Mouse (Mus musculus): ENCODE data around the gene Slc25a44. TPM values are rescaled to one million over a fixed set of nuclear protein-coding genes. Genes with fewer than 3 reads are reported as not detected.

Gene Slc25a44
- polyA plus RNA-seq, 1 experiment from 2014 or later, result 14.8 TPM

GRCm38 (mm10) chr3:88427342-88427905 lies 2.5 kb upstream of the Slc25a44 start:
- H3K4me1 ChIP-seq (ENCODE audit: control insufficient read depth, insufficient read depth, low read length), result peaks cover 10% of the 10 kb centered on the region
- H3K9ac ChIP-seq (ENCODE audit: low read depth, low read length), result no peak overlapping the region
- H3K9me3 ChIP-seq (replicated peaks; ENCODE audit: control insufficient read depth, low read length), result no peaks in the 10 kb centered on the region
- no peaks in the 10 kb centered on the region for H3K27me3 ChIP-seq (ENCODE audit: control insufficient read depth, insufficient read depth, low read length)
- no peak for ATAC-seq (replicated peaks; ENCODE audit: insufficient number of reproducible peaks, low FRiP score, low TSS enrichment)
- 60% methylated on average over 4 of the region's 4 CpGs for WGBS (ENCODE audit: insufficient replicate concordance)
- no peak overlapping the region for H3K27ac ChIP-seq (ENCODE audit: low read depth, low read length)
- H3K4me2 ChIP-seq, result no peak overlapping the region
- no peak overlapping the region for H3K4me3 ChIP-seq (ENCODE audit: low read depth, low read length)
- H3K36me3 ChIP-seq (ENCODE audit: control insufficient read depth, insufficient read depth, low read length), result no peaks in the 10 kb centered on the region

GRCm38 (mm10) chr3:88425708-88426420 lies 925 bp upstream of the Slc25a44 start:
- no peak overlapping the region for H3K9ac ChIP-seq (ENCODE audit: low read depth, low read length)
- H3K9me3 ChIP-seq (replicated peaks; ENCODE audit: control insufficient read depth, low read length), result no peaks in the 10 kb centered on the region
- peaks cover 14% of the 10 kb centered on the region for H3K4me1 ChIP-seq (ENCODE audit: control insufficient read depth, insufficient read depth, low read length)
- peaks cover 1% of the 10 kb centered on the region; the same call in 1 of the 2 replicates for H3K36me3 ChIP-seq (ENCODE audit: control insufficient read depth, insufficient read depth, low read length)
- no peaks in the 10 kb centered on the region for H3K27me3 ChIP-seq (ENCODE audit: control insufficient read depth, insufficient read depth, low read length)
- no peak overlapping the region for H3K4me3 ChIP-seq (ENCODE audit: low read depth, low read length)
- 82% methylated on average over 10 of the region's 10 CpGs for WGBS (ENCODE audit: insufficient replicate concordance)
- no peak for ATAC-seq (replicated peaks; ENCODE audit: insufficient number of reproducible peaks, low FRiP score, low TSS enrichment)
- H3K4me2 ChIP-seq, result no peak overlapping the region
- H3K27ac ChIP-seq (ENCODE audit: low read depth, low read length), result no peak overlapping the region

- Histone ChIP-seq H3K4me1 (ENCODE audit: control insufficient read depth, insufficient read depth, low read length) (peaks cover 14% of the 10 kb centered on the region), H3K27me3 (ENCODE audit: control insufficient read depth, insufficient read depth, low read length) (no peaks in the 10 kb centered on the region), H3K27ac (ENCODE audit: low read depth, low read length) (no peak overlapping the region), H3K4me3 (ENCODE audit: low read depth, low read length) (peak overlapping the region; percentile 91), H3K4me2 (peak overlapping the region; percentile 95), H3K9ac (ENCODE audit: low read depth, low read length) (0 out of 2 replicates have a peak overlapping the region, but pooled peaks have one; percentile 1), H3K9me3 (replicated peaks; ENCODE audit: control insufficient read depth, low read length) (no peaks in the 10 kb centered on the region), H3K36me3 (ENCODE audit: control insufficient read depth, insufficient read depth, low read length) (peaks cover 5% of the 10 kb centered on the region)
- 10% methylated on average over 2 of the region's 2 CpGs for WGBS (ENCODE audit: insufficient replicate concordance)
- no peak for ATAC-seq (replicated peaks; ENCODE audit: insufficient number of reproducible peaks, low FRiP score, low TSS enrichment)
Measured at GRCm38 (mm10) chr3:88425330-88425689, 371 bp upstream of the Slc25a44 start.

GRCm38 (mm10) chr3:88422020-88422720 lies 2.8 kb downstream of the Slc25a44 start:
- ATAC-seq (replicated peaks; ENCODE audit: insufficient number of reproducible peaks, low FRiP score, low TSS enrichment), result no peak
- Histone ChIP-seq H3K4me1 (ENCODE audit: control insufficient read depth, insufficient read depth, low read length) (peaks cover 14% of the 10 kb centered on the region), H3K4me2 (no peak overlapping the region), H3K9me3 (replicated peaks; ENCODE audit: control insufficient read depth, low read length) (no peaks in the 10 kb centered on the region), H3K9ac (ENCODE audit: low read depth, low read length) (no peak overlapping the region; the same call in 1 of the 2 replicates), H3K4me3 (ENCODE audit: low read depth, low read length) (no peak overlapping the region), H3K27me3 (ENCODE audit: control insufficient read depth, insufficient read depth, low read length) (no peaks in the 10 kb centered on the region), H3K36me3 (ENCODE audit: control insufficient read depth, insufficient read depth, low read length) (peaks cover 9% of the 10 kb centered on the region), H3K27ac (ENCODE audit: low read depth, low read length) (no peak overlapping the region)
- 36% methylated on average over 9 of the region's 9 CpGs for WGBS (ENCODE audit: insufficient replicate concordance)

- H3K4me3 ChIP-seq (ENCODE audit: low read depth, low read length), result no peak overlapping the region
- H3K9me3 ChIP-seq (replicated peaks; ENCODE audit: control insufficient read depth, low read length), result no peaks in the 10 kb centered on the region
- no peak overlapping the region for H3K27ac ChIP-seq (ENCODE audit: low read depth, low read length)
- H3K4me1 ChIP-seq (ENCODE audit: control insufficient read depth, insufficient read depth, low read length), result peaks cover 17% of the 10 kb centered on the region
- no peak for ATAC-seq (replicated peaks; ENCODE audit: insufficient number of reproducible peaks, low FRiP score, low TSS enrichment)
- H3K9ac ChIP-seq (ENCODE audit: low read depth, low read length), result no peak overlapping the region
- H3K27me3 ChIP-seq (ENCODE audit: control insufficient read depth, insufficient read depth, low read length), result no peaks in the 10 kb centered on the region
- WGBS (ENCODE audit: insufficient replicate concordance), result 92% methylated on average over 19 of the region's 19 CpGs
- H3K36me3 ChIP-seq (ENCODE audit: control insufficient read depth, insufficient read depth, low read length), result peaks cover 9% of the 10 kb centered on the region
- no peak overlapping the region for H3K4me2 ChIP-seq
Measured at GRCm38 (mm10) chr3:88420771-88421170, 4.2 kb downstream of the Slc25a44 start.

- Histone ChIP-seq H3K27me3 (ENCODE audit: control insufficient read depth, insufficient read depth, low read length) (no peaks in the 10 kb centered on the region), H3K4me1 (ENCODE audit: control insufficient read depth, insufficient read depth, low read length) (peaks cover 8% of the 10 kb centered on the region; the same call in 1 of the 2 replicates), H3K27ac (ENCODE audit: low read depth, low read length) (no peak overlapping the region), H3K9me3 (replicated peaks; ENCODE audit: control insufficient read depth, low read length) (no peaks in the 10 kb centered on the region), H3K4me3 (ENCODE audit: low read depth, low read length) (no peak overlapping the region), H3K4me2 (no peak overlapping the region), H3K36me3 (ENCODE audit: control insufficient read depth, insufficient read depth, low read length) (peaks cover 9% of the 10 kb centered on the region), H3K9ac (ENCODE audit: low read depth, low read length) (no peak overlapping the region)
- no peak for ATAC-seq (replicated peaks; ENCODE audit: insufficient number of reproducible peaks, low FRiP score, low TSS enrichment)
- WGBS (ENCODE audit: insufficient replicate concordance), result 78% methylated on average over 6 of the region's 6 CpGs
Measured at GRCm38 (mm10) chr3:88418016-88418415, 6.9 kb downstream of the Slc25a44 start.

GRCm38 (mm10) chr3:88415668-88416067 lies 9.3 kb downstream of the Slc25a44 start:
- Histone ChIP-seq H3K27me3 (ENCODE audit: control insufficient read depth, insufficient read depth, low read length) (no peaks in the 10 kb centered on the region), H3K9me3 (replicated peaks; ENCODE audit: control insufficient read depth, low read length) (no peaks in the 10 kb centered on the region), H3K4me2 (no peak overlapping the region), H3K4me1 (ENCODE audit: control insufficient read depth, insufficient read depth, low read length) (peaks cover 7% of the 10 kb centered on the region), H3K36me3 (ENCODE audit: control insufficient read depth, insufficient read depth, low read length) (peaks cover 6% of the 10 kb centered on the region), H3K4me3 (ENCODE audit: low read depth, low read length) (no peak overlapping the region), H3K9ac (ENCODE audit: low read depth, low read length) (no peak overlapping the region), H3K27ac (ENCODE audit: low read depth, low read length) (no peak overlapping the region)
- no peak for ATAC-seq (replicated peaks; ENCODE audit: insufficient number of reproducible peaks, low FRiP score, low TSS enrichment)
- 65% methylated on average over 4 of the region's 4 CpGs for WGBS (ENCODE audit: insufficient replicate concordance)

GRCm38 (mm10) chr3:88412636-88413035 lies 12.3 kb downstream of the Slc25a44 start:
- 77% methylated on average over 11 of the region's 11 CpGs for WGBS (ENCODE audit: insufficient replicate concordance)
- H3K4me1 ChIP-seq (ENCODE audit: control insufficient read depth, insufficient read depth, low read length), result peaks cover 18% of the 10 kb centered on the region
- no peak overlapping the region for H3K4me3 ChIP-seq (ENCODE audit: low read depth, low read length)
- H3K9me3 ChIP-seq (replicated peaks; ENCODE audit: control insufficient read depth, low read length), result no peaks in the 10 kb centered on the region
- H3K4me2 ChIP-seq, result no peak overlapping the region
- ATAC-seq (replicated peaks; ENCODE audit: insufficient number of reproducible peaks, low FRiP score, low TSS enrichment), result no peak
- no peak overlapping the region for H3K9ac ChIP-seq (ENCODE audit: low read depth, low read length)
- H3K27ac ChIP-seq (ENCODE audit: low read depth, low read length), result no peak overlapping the region
- H3K36me3 ChIP-seq (ENCODE audit: control insufficient read depth, insufficient read depth, low read length), result no peaks in the 10 kb centered on the region
- no peaks in the 10 kb centered on the region for H3K27me3 ChIP-seq (ENCODE audit: control insufficient read depth, insufficient read depth, low read length)

All from heart, embryonic 11.5 days (tissue).